Mouse (Mus musculus) ES-E14 (cell line): Measurements from ENCODE around the gene Cfl1.
A peak's percentile ranks its signal among the peaks of the same experiment; 100 is the strongest.

Experiments used
- CHD2 ChIP-seq: IDR thresholded peaks from 2 replicates; pipeline ENCODE4 v1.6.1; 2014; ENCODE audit warnings: mild to moderate bottlenecking, low read depth, low read length, inconsistent platforms
- HCFC1 ChIP-seq: IDR thresholded peaks from 2 replicates; pipeline ENCODE4 v1.6.1; 2012; ENCODE audit warnings: low read length, inconsistent platforms, borderline replicate concordance; ENCODE audit not compliant: insufficient read depth
- MAFK ChIP-seq: IDR thresholded peaks from 2 replicates; pipeline ENCODE4 v1.6.1; 2014; ENCODE audit warnings: mild to moderate bottlenecking, low read depth, low read length, inconsistent platforms; ENCODE audit not compliant: insufficient read depth
- ZC3H11A ChIP-seq: IDR thresholded peaks from 2 replicates; pipeline ENCODE4 v1.6.1; 2012; ENCODE audit warnings: low read depth, mild to moderate bottlenecking, inconsistent platforms, low read length, borderline replicate concordance
- ZNF384 ChIP-seq: IDR thresholded peaks from 2 replicates; pipeline ENCODE4 v1.6.1; 2012; ENCODE audit warnings: low read depth, low read length, inconsistent platforms

DNA sequence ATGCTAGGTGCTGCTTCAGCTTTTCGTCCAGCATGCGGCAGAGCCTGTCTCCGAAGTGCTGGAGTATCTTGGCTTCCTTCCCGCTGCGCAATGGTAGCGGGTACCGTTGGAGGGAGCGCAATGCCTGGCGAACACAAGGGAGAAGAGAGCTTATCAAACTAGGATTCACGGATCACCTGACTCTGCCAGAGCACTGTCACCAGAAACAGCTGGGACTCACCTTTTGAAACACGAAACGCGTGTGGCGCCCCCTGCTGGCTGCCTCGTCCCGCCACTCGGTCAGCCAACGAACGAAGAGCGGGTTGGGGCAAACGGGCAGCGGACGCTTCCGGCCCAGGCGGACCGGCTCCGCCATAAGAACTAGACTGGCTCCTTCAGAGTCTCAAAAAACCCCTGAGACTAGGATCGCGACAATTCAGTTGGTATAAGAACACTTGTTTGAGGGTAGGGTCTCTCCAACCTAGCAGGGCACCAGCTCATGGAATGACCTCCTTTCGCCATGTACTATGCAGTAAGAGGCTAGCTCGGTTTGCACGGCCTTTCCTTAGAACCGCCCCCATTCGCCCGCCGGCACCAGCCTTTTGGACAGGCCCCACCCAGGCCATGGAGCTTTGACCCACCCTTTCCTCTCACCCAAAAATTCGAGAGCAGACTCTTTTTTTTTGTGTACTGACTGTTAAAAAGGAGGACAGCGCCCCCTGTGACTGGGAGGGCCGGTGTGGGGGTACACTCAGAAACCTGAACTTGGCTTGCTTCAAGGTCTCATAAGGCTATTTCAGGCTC, 2.3 kb upstream of the Cfl1 start, which contains the start of gene Mus81:
- peak; percentile 44; the same call in 1 of the 2 replicates for TF ChIP-seq ZC3H11A
- no peak; the same call in 1 of the 2 replicates for TF ChIP-seq MAFK
- TF ChIP-seq ZNF384, result peak; percentile 88
- peak; percentile 63 for TF ChIP-seq HCFC1
- TF ChIP-seq CHD2, result no peak
